Mouse (Mus musculus) skeletal muscle tissue, adult 2 months (tissue): ENCODE measurements at regions not wholly inside any gene's neighbourhood (a gene's known extent, or its start where the extent isn't known, plus 50 kb on each side); places are given as distances from the start of the nearest gene placed in this dataset.

ENCODE experiments used
- DNase-seq: peaks from one replicate; pipeline ENCODE4 v3.0.0-alpha.2; 2012; ENCODE audit warnings: low read depth, low spot score

DNA sequence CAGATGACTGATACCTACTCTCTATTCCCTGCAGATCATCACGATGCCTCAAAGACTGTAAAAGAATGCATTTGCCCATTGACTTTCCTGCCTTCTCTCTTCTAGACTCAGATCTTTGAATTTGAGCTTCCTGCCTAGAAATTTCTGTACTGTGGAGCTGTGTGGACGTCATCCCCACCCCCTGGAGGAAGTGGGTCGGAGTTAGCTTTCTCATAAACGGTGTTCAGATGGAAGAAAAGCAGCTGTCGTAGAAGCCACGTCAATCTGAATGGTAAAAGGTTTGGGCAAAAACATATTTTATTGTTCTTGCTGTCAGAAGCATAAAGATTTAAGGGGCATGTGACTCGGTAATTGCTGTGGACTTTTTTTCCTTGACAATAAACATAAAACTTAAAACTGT is 154.6 kb upstream of the Mvb12b start:
- no peak for DNase-seq

DNA sequence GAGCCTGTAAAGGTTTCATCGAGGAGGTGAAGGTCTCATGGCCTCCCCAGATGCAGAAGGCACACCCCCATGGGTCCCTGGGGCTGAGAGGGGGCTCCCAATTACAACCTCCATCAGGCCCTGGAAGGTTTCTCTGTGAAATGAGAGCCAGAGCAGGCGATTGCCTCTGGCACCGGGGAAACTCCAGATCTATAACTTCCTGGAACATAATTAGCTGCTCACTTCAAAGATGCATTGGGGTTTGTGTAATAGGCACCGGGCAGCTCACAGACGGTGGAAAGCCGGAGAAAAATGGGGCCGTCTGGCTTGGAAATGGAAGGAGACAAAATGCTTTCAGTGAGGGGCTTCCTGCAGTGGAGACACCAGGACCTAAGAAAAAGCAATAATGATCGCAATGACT is 151.2 kb upstream of the Mvb12b start:
- no peak for DNase-seq

DNA sequence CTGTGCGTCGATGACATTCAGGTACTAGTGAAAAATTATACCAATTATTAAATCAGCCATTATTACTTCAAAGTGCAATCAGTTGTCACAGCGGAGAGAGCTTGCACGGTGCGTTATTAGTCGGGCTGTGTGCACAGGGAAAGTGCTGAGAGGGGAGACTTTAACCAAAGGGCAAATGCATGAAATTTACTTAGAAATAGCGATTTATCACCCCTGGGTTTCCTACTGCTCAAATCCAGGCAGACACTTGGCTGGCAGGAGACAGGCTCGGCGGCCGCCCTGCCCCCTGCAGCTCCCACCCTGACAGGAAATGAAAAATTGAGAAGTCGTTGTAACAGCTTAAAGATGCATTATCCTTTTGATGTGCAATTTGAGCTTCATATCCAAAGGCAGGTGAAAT is 145.5 kb upstream of the Mvb12b start:
- no peak for DNase-seq

DNA sequence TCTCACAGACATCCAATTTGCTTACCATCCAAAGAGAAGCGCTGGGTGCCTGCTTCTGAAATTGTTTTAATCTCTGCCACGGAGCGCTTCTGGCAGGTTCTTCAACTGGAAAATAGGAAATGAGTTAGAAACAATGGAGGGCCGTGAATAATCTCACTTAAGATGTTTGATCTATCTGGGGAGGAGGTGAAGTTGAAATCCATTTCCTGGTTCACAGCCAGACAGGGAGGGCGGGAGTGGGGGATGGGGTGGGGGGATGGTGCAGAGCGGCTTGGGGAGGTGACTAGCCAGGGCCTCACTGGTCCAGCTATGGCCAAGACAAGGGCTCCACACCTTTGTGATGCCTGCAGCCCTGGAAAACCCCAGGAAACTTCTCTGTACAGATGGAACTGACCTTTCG is 143.7 kb upstream of the Mvb12b start:
- no peak for DNase-seq

DNA sequence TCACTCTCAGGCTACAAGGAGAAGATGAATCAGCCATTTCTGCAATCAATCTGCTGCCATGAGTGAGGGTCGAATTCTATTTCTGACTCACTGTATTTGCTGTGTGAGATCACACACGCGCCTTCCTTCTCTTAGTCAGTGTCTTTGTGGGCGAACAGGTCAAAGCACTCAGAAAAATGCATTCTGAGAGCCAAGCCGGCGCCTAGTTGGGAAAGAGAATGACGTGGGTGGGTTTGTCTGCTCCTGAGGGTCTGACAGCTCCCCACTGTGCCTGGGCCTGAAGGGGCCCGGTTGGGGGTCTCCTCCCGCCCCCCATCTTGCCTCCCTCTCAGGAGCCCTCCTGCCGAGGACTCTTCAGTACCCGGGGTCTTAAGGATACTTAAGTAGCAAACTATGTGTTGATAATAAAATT is 143.3 kb upstream of the Mvb12b start:
- DNase-seq = no peak

DNA sequence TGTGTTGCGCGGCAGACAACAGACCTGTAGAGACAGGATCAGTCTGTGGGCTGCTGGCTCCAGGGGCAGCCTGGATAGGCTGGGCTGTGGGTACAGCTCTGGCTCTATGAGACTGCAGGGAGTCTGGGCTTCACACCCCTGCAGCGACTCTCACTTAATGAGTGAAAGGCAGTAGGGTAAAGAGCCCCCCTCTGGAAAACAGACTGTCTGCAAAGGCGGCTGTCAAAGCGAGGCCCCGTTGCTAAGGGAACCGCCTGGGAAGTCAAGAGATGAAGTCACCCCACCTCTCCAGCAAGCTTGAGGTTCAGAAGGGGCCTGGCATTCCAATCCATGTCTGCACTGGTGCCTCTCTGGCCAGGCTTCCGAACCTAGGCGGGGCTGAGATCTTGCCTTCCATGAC is 139.7 kb upstream of the Mvb12b start:
- DNase-seq = no peak

DNA sequence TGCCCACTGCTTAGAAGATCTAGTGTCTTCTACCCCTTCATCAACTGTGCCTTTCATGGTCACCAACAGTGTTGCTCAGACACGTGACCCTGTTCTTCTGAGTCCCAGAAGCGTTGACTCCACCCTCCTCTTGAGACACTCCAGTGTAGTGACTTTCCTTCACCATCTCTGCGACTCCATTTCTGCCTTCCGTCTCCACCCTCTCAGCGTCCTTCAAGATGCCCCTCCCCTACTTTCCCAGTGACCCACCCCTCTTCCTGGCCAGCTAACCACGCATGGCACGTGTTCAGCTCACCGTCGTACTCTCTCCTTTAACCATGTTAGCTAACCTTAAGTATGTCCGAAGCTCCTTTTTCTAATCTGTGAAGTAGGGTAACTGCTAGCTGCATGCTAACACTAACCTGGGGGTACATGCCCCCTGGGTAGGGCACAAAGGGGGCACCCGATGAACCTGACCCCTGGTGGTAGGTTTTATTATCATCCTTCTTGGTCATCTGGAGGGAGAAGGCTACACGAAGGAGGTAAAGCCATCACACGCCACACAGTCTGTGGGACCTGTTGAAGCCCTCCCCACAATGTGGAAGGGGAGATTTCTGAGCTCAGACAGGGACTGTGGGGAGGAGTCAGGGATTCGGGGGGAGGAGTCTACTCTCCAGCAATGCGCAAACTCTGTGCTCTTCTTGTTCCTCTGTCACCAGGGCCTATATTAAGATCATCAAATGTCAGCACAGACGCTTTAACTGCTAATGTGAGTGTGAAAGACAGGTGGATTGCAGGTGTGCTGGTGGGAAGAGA is 139.0 kb upstream of the Mvb12b start:
- no peak for DNase-seq

DNA sequence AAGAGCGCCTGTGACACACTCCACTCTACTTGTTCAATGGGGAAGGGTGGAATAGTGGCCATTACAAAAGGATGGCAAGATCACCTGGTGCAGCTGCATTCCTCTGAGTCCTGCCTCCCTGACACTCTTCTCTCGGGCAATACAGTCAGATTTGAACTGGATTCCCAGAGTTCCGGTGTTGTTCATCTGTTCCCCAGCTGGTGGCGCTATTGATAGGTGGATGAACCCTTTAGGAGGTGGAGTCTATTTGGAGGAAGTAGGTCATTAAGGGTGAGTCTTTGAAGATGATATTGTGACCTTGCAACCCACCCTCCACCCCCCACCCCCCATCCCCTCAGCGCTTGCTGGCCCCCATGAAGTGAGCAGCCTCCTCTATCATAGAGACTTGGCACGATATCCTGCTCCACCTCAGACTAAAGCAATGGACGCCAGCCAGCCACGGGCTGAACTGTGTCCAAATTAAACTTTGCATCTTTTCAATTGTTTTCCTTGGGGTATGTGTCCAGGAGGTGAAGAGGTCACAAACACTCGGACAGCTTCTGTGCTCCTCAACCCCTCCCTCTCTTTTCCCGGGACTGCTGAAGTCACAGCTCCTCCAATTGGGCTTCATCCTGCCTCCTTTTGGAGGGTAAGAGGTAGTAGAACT is 138.1 kb upstream of the Mvb12b start:
- DNase-seq = no peak

DNA sequence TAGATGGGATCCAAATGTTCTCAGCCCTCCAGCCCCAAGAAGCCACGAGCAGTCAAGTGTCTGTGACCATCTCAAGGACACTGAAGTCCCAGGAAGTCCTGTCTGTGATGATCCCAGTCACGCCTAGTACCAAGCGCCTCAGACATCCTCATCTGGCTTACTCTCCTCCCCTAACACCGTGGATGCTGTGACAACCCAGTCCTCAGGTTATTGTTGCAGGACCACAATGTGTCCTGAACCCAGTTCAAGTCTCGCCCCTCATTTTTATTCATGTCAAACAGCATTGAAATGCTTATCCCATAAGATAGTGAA is 129.4 kb upstream of the Mvb12b start:
- no peak for DNase-seq

DNA sequence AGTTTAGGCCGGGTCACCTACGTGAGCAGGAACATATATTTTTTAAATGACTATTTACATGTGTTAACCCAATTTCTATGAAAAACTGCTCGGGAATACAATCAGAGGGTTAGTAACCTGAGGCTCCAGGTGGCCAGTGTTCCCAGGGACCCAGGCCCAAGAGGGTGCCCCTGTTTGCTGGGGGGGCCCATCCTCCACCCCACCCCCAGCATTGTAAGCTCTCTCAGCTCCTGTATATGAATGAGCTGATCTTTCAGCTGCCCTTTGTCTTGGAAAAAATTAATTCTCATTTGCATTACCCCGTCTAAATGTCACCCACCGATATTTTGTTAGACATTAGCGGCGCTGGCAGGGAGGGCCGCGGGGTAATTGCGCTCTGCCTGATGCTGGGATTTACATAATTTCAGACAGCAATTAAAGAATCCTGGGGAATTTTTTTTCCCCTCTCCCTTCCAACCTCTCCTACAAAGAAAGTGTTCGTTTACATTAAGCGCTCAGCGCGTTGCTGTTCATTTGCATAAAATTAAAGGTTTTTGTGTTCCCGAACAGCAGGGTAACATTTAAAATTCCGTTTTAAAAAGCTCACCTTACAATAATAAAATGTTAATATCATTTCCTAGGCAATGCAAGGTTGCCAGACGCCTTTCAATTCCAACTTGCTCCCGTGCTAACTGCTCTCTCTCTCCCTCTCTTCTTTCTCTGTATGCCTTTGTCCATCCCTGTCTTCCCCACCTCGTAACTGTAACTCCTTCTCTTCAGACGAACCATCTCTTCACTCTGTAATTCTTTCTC is 128.8 kb upstream of the Mvb12b start:
- DNase-seq = no peak

DNA sequence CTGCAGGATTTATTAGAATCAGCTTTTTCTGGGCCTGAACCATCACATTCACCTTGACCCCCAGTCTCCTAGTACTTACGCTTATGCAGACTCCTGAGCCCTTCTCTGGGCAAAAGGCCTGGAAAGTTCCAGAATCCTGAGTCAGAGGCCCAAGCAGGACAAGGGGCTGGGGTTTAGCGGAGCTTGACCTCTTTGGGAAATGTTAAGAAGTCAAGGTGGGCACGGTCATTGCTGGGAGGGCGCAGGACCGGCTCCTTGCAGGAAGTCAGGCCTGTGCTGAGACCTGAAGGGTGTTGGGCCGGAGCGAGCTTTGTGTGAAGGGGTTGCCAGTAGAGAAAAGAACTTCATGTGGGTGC is 127.9 kb upstream of the Mvb12b start:
- DNase-seq = no peak

DNA sequence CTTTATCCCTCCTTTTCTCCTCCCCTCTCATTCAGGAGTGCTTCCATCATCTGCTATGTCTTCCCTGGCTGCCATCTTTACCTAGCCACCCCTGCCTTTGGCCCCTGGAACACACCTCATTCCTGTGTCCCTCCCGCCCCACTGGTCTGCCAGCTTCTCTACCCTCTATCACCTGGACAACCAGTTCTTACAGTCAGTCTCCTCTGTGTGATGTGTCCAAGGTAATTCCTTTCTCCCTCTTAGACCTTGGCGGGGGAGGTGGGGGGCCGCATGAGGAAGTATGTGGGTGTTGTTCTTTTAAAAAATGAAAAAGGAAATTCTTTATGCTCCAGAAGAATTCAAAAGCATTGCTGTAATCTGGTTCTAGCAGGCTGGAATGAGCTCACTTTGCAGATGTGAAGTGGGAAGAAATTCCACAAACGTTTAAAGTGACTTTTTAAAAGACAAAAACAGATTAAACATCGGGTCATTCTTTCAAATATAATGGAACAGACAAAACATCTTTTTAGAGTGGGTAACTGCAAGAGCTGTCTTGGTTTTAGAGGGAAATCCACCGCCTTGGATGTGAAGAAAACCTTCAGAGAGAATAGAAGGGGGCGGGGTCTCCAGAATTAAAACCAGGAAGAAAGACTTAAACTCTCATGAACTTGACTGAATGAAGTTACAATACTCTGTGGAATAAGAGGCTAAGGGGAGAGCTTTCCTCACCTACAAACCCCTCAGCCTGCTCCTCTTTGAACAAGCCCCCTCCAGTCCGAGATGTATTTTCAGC is 127.3 kb upstream of the Mvb12b start:
- no peak for DNase-seq

DNA sequence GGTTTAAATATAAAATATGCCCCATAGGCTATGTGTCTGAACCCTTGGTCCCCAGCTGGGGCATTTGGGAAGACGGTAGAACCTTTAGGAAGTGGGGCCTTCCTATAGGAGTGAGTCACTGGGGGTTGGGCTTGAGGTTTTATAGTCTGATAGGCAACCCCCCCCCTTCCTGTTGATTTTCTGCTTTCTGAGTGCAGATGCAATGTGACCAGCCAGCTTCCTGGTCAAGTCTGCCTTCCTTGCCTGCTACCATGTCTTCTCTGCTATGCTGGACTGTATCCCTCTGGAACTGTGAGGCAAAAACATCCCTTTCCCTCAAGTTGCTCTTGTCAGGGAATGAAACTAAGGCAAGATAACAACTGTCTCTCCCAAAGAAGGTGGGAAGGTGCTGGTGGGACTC is 122.4 kb upstream of the Mvb12b start:
- DNase-seq = no peak

DNA sequence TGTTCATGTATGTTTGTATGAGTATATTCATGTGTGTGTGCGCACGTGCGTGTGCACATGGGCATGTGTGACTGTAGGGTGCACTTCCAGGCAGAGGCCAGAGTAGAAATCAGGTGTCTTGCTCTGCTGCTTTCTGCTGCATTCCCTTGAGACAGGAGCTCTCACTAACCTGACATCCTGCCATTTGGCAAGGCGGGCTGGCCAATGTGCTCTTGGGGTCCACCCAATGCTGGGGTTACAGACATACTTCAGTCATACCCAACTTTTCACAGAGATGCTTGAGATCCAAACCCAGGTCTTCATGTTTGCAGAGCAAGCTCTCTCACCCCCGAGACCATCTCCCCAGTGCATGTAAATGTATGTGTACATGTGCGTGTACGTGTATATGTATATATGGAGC is 120.2 kb upstream of the Mvb12b start:
- no peak for DNase-seq

DNA sequence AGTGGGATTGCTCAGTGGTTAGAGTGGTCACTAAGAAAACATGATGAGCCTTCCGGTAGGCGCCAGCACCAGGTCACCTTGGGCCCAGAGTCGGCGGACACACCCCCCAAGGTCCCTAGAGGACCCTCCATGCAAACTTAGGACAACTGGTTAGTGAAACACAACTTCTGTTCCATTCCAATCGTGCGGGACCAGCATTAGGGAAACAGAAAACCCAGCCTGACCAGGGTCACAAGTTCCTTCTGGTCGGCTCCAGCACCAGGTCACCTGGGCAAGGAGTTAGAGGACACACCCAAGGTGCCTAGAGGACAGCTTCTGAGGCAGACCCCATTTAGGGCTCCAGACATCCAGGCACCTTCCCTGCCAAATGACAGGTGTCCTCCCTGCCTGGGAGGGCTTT is 109.4 kb upstream of the Mvb12b start:
- no peak for DNase-seq

DNA sequence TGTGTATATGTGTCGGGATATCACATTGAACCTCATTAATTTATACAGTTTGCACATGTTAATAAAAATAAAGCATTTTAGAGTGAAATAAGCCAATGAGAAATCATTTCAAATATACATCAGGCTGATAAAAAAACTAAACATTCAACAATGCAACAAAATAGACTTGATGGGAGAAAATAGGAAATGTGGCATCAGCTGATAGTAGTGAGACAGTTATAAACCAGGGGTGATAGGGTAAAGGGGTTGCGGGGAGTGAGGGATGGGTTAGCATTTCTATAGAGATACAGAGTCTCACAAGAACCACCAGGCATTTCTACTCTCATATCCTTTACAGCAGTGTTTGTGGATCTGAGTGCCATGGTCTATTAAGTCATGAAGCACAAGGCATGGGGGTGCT is 108.6 kb upstream of the Mvb12b start:
- DNase-seq = no peak

DNA sequence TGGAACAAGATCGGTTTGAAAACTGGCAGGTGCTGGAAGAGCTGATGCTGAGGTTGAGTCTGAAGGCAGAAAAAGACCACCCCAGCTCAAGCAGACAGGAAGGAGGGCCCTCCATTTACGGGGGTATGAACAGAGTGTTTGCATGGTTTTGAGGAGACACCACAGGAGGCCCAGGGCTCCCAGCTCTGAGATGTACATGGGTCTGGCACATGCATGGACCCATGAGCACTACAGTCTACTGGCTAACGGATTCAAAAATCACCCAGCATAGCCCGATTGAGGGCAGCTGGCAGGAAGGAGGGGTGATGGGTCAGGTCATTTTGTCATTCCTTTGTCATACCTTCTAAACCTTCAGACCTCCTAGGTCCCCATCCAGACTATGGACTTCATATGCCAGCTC is 103.6 kb upstream of the Mvb12b start:
- no peak for DNase-seq

DNA sequence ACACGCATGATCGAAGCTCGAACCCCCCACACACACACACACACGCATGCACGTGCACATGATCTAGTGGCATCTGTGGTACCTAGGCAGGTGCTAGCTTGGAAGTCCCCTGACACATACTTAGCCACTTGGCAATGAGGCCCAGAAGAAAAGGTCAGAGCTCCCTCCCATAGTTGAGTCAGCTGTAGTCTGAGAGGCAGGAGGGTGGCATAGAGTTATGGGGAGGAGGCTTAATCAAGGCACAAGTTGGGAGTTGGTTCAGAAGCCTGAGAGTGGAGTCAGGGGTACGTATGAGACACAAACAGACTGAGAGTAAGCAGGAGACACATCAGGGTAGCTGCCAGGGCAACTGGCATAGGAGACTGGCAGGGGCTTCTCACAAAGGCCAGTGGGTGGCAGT is 103.0 kb upstream of the Mvb12b start:
- no peak for DNase-seq

DNA sequence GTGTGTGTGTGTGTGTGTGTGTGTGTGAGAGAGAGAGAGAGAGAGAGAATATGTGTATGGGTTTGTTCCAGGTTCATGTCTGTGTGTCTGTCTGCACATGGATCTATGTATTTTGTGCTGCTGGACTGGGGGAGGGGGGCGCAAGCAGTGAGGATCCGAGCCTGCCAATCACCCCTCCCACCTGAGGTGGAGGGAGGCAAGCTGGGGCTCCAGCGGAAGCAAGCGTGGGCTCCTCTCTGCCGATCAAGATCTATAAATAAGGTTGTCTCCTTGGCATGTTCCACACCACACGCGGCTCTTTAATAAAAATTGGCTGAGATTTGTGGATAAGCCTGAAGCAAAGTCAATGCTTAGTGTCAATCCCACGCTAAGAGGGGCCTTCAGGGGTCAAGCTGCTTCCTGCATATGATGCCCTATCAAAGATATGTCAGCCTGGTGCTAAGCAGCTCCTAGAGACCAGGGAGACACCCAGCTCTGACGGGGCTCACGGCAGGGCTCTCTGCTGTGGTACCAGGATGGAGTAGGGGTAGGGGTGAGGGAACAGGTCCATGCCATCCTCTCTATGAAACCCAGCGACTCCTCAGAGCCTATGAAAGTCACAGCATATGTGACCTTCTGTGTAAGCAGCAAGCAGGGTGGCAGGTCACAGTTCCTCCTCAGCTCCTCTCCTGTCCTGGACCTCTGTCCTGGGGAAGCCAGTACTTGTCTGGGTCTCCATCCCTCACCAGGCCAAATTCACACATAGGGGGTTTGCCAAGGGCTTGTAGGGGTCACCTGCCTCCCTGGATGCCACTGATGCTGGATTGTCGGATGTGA is 102.0 kb upstream of the Mvb12b start:
- no peak for DNase-seq

DNA sequence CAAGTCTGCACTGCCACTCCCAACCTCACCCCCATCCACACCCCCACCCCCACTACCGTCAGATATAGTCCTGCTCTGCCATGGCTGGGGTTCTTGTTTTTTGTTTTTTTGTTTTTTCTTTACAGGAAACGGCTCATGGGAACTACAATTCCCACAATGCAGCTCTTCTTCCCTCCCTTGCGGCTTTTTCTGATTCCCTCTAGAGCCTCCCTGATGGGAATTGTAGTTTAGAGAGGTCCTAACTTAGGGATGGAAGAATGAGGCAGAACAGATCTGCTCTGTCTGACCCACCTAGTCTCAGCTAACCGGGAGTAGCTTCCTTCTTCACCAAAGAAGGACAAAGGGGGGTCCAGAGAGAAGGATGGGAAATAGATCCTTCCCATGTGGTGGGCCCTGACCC is 98.7 kb upstream of the Mvb12b start:
- DNase-seq = no peak

DNA sequence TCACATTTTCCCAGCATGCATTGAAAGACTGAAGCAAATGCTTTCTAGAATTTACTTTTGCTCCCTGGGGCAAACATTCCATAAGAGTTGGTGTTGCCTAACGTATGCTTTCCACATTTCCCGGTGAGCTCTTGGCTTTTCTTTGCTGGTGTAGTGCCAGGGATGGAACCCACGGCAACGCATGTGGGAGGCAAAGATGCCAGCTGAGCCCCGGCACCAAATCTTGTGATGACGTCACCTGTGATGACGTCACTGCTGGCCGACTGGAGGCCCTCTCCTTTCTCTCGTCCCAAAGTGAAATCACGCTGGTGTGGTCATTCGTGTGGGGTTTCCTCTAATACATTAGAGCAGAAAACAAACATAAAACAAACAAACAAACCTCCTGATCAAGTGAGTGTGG is 97.6 kb upstream of the Mvb12b start:
- DNase-seq = no peak
